Mouse (Mus musculus): ENCODE data around the gene Ercc6.

- TF ChIP-seq CTCF (IDR thresholded peaks at IDR 0.05; ENCODE audit: extremely low read depth, insufficient read depth, low read length) (no peak), POLR2A (IDR thresholded peaks at IDR 0.05; ENCODE audit: extremely low read depth, insufficient read depth, low read length) (no peak)
Observed at GRCm38 (mm10) chr14:32503897-32504296, 9.4 kb upstream of the Ercc6 start.
